Mouse (Mus musculus): ENCODE results near the gene Dnmbp.

- TF ChIP-seq CTCF (IDR thresholded peaks at IDR 0.05; ENCODE audit: control insufficient read depth, insufficient read depth, insufficient read length) (no peak), MAX (IDR thresholded peaks at IDR 0.05) (no peak), FOSL1 (IDR thresholded peaks at IDR 0.05; ENCODE audit: insufficient read depth, low read length, poor library complexity, severe bottlenecking) (no peak), USF1 (IDR thresholded peaks at IDR 0.05; ENCODE audit: low read depth) (no peak), MYOG (IDR thresholded peaks at IDR 0.05; ENCODE audit: control insufficient read depth, extremely low read depth, insufficient read length) (no peak), MYOD1 (IDR thresholded peaks at IDR 0.05; ENCODE audit: control insufficient read depth, insufficient read length, low read depth) (no peak)
Measured at GRCm38 (mm10) chr19:43904327-43904726, 35.7 kb downstream of the Dnmbp start.
